In the genomic region with DNA sequence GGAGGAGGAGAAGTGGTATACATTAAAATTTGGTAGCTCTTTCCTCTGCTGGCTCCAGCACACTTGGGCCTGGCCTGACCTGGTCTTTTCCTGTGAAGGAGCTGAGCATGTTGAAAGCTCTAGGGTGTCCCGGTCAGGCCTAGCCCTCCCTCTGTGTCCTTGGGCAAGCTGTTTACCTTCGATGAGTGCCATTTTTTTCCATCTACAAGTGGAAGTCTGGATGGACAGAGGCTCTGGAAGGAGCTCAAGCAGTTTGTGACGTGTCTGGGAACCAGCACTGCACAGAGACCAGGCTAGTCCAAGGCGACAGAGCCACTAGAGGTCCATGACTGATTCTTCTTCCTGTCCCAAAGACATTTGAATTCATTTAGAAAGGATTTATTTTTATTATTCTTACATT, we compare ENCODE assay signal across 24 mouse cellular contexts. TPM values are rescaled to one million over a fixed set of nuclear protein-coding genes. Genes with fewer than 3 reads are reported as not detected.
"Had no signal": no experiment of that assay in that cellular context is flagged by ENCODE, and none has a peak within 500 bp of the region (broad histone marks: within the 10 kb centered on the region; RNA-seq: fewer than 3 reads in every experiment).

No protein-coding gene starts in this region.

- H3K27ac ChIP-seq: kidney, postnatal 0 days; layer of hippocampus, adult 2 months; left cerebral cortex, adult 2 months; liver, embryonic 15.5 days; midbrain, embryonic 12.5 days; midbrain, embryonic 15.5 days; neural tube, embryonic 13.5 days; stomach, embryonic 15.5 days had no signal

- H3K9ac ChIP-seq: liver, embryonic 15.5 days; lung, embryonic 14.5 days; midbrain, embryonic 12.5 days; midbrain, embryonic 15.5 days; neural tube, embryonic 13.5 days; stomach, embryonic 15.5 days had no signal

- H3K4me2 ChIP-seq: liver, embryonic 11.5 days; liver, embryonic 15.5 days; lung, embryonic 14.5 days; midbrain, embryonic 12.5 days; midbrain, embryonic 15.5 days; neural tube, embryonic 13.5 days; stomach, embryonic 15.5 days had no signal

- H3K4me3 ChIP-seq: layer of hippocampus, adult 2 months; left cerebral cortex, adult 2 months; liver, embryonic 15.5 days; midbrain, embryonic 12.5 days; midbrain, embryonic 15.5 days; myocyte; neural tube, embryonic 13.5 days; stomach, embryonic 15.5 days had no signal

- DNase-seq: kidney, adult 2 months; kidney, postnatal 25 days; layer of hippocampus, adult 9-11 months; lung, embryonic 14.5 days; retina, postnatal 1 day; right cerebral cortex, postnatal 25 days; spleen, adult 18-20 months; thymus, adult 18-20 months; thymus, postnatal 36 days had no signal

- H3K4me1 ChIP-seq: stomach, embryonic 15.5 days had no signal

- ATAC-seq: intestine, postnatal 0 days; midbrain, embryonic 15.5 days had no signal

- H3K36me3 ChIP-seq: liver, embryonic 15.5 days; midbrain, embryonic 12.5 days; midbrain, embryonic 15.5 days; neural tube, embryonic 13.5 days; stomach, embryonic 15.5 days had no signal

- H3K9me3 ChIP-seq: liver, embryonic 15.5 days; midbrain, embryonic 15.5 days; neural tube, embryonic 13.5 days; stomach, embryonic 15.5 days had no signal

- H3K27me3 ChIP-seq: liver, embryonic 15.5 days; midbrain, embryonic 12.5 days; neural tube, embryonic 13.5 days; stomach, embryonic 15.5 days had no signal

RNA-seq across cellular contexts. Expression of a gene that starts 7.9 kb away (rescaled TPM):
- total RNA-seq: megakaryocyte progenitor cell, adult 5-6 weeks; monocyte, adult 5-6 weeks; neutrophil, adult 5-6 weeks had no signal
- polyA plus RNA-seq: limb, embryonic 11.5 days; liver, embryonic 11.5 days; liver, embryonic 15.5 days had no signal
